Mouse (Mus musculus) fat pad, adult 2 months (tissue): Measurements from ENCODE around the gene Pgbd5.
A peak's percentile ranks its signal among the peaks of the same experiment; 100 is the strongest.

Experiments
- DNase-seq: peaks from one replicate; pipeline ENCODE4 v3.0.0-alpha.2; 2011; ENCODE audit warnings: low read depth, low spot score; ENCODE audit errors: extremely low read depth

Gene Pgbd5

DNA sequence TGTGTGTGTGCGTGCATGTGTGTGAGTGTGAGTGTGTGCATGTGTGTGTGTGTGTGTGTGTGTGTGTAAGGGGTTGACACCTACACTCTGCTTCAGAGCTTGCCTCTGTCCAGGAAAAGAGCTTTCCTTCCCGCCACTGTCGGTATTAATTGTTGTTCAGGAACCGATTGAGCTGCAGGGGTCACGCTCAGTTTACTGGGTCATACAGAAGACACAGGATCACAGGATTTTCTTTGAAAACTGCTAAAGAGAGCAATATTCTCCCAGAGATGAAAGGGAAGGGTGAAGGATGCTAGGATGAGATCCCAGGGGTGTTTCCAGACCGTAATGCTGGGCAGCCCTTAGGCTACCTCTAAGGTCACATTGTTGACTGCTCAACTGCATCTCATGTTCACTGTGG is at the start of gene Pgbd5:
Gene Pgbd5 (minus strand): TSS at position 101 of the 400 bp plus-strand sequence.
- no peak for DNase-seq

DNA sequence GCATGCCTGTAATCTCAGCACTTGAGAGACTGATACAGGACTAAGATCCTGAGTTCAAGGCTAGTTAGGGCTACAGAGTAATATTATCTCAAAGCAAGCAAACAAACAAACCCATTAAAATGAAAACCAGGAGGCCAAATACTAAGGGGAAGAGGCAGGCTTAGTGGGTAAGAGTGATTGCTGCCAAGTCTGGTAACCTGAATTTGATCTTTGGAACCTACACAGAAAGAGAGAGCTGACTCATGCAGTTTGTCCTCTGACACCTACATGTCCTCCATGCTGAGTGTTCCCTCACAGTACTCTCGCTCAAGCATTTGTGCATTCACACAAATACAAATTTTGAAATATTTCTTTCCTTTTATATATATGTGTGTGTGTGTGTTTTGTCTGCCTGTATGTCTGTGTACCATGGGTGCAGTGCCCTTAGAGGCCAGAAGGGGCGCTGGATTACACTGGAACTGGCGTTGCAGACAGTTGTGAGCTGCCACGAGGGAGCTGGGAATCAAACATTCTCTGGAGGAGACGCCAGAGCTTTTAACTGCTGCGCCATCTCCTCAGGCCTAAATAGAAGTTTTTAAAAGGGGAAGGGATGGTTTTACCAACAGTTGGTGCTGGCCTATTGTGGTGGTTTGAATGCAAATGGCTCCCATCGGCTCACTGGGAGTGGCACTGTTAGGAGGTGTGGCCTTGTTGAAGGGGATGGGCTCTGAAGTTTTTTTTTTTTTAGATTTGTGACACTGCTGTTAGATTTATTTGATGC is 44.1 kb upstream of the Pgbd5 start:
- DNase-seq = no peak

- DNase-seq = no peak
Measured at GRCm38 (mm10) chr8:124482790-124483189, 43.3 kb upstream of the Pgbd5 start.

DNA sequence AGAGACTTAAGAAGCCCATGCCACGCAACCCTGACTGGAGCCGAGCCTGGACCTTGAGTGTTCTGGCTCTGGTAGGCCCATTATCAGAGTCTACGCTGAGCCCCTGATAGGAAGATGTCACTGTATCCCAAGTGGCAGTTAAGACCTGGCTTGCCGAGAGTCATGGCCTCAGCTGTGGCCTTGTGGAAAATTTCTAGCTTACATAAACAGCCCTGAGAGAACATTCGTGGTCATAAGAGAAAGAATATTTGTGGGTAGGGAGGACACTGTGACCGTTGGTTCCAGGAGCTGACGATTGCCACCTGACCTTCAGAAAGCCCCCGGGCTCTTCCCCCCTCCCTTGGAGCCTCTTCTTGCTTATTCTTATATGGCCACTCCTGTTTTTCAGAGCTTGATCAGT is 40.9 kb upstream of the Pgbd5 start:
- DNase-seq = no peak

- no peak for DNase-seq
Measured at GRCm38 (mm10) chr8:124479251-124479650, 39.8 kb upstream of the Pgbd5 start.

DNA sequence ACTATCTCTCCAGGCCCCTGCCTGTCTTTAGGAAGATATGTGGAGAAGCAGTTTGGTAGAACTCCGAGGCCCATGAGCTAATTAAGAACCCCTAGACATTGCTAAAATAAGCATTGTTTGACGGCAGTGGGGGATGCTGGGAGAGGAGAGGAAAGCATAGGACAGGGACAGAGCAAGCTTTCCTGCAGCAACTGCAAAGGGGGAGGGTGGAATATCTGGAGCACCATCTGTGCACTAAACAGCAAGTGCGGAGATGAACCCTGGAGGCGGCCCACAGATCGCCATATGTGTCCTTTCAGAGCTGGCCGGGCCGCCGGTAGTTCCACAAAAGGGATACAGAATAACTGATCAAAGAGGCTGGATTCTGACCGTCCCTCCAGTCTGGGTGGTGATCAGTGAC is 37.2 kb upstream of the Pgbd5 start:
- DNase-seq = no peak

DNA sequence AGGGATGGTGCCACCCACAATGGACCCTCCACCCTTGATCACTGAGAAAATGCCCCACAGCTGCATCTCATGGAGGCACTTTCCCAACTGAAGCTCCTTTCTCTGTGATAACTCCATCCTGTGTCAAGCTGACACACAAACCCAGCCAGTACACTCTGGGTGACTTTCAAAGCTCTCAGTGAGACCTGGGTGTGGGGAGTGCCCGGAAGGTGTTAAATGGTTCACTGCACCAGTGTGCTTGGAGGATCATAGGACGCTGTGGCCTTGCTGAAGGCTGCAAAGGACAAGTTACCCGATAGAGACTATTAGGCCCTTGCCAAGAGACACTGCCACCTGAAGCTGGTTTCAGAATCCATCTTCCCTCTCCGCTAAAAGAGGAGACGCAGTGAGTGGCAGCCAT is 36.2 kb upstream of the Pgbd5 start:
- DNase-seq = no peak

GRCm38 (mm10) chr8:124464641-124465040 is 25.2 kb upstream of the Pgbd5 start:
- no peak for DNase-seq

DNA sequence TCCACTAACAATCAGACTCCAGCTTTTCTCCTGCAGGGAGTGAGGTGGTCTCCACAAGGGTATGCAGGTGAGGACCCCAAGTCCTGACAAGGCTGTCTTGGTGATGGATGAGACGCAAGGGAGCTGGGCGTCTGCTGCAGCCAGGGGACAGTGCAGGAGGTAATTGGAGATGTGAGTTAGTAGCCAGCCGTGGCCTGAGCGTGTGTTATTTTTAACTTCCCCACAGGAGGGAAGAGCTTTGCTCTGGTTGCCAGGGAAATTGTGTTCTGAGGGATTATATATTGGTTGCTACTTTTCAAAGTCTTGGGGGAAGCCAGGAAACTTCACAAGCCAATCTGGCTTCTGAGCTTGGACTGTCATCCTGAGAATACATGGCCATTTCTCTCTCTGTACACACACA is 23.7 kb upstream of the Pgbd5 start:
- DNase-seq = no peak

DNA sequence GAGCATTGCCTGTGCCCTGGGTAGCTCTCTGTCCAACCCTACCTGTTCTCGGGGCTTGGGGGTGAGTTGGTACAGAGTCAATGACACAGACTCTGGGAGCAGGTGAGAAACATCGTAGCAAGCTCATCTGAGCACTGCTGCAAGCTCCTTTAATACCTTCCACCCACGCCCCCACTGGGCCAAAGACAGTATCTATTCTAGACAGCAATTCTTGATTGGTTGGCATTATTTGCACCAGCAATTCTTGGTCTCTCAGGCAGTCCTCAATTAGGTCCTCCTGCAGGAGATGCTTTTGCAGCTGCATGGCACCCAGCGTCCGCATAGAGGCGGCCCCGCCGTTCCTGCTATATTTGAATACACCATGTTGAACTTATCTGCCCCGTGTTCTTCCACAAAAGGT is 22.7 kb upstream of the Pgbd5 start:
- DNase-seq = no peak

DNA sequence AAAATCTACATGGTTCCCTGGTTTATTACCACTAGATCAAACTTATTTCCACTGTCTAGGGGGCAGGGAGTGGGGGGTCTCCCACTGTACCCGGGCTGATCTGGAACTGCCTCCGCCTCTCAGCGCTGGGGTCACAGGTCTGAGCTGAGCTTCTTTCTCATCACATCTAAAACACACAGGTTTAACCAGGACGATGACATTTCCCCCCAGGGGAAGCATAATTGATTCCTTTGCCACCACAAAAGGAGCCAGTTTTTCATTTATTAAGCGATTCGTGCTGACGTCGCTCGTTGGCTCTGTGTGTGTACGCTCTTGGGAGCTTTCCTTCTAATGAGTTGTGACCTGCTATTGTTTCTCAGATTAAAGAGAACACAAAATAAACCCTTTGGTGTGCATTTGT is 21.6 kb upstream of the Pgbd5 start:
- no peak for DNase-seq

- no peak for DNase-seq
Measured at GRCm38 (mm10) chr8:124460660-124461059, 21.2 kb upstream of the Pgbd5 start.

- DNase-seq = no peak
Measured at GRCm38 (mm10) chr8:124459627-124460026, 20.2 kb upstream of the Pgbd5 start.

- DNase-seq = no peak
Measured at GRCm38 (mm10) chr8:124455359-124455758, 15.9 kb upstream of the Pgbd5 start.

DNA sequence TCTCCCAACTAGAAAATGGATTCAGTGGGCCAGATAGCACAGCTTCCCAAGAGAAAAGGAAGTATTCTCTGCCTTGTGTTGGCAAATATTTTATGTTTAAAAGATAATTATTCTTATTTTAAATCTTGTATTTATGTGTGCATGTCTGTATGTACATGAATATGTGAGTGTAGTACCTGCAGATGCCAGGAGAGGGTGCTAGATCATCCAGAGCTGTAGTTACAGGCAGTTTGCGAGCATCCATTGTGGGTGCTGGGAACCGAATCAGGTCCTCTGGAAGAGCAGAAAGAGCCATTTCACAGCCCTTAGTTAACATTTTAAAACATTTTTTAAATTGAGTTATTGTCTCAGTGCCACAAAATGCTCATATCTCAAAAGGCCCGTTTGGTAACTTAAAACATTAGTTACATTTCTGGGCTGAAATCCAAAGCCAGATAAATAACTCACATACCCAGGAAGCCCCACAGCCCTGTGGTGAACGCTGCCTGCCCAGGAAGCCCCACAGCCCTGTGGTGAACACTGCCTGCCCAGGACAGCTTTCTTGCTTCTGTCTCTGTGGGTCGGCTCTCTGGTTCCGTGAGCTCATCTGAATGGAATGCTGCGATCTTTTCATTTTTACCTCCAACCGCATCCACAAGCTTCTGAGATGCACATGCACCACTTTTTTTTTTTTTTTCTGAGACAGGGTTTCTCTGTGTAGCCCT is 10.9 kb upstream of the Pgbd5 start:
- DNase-seq = no peak

DNA sequence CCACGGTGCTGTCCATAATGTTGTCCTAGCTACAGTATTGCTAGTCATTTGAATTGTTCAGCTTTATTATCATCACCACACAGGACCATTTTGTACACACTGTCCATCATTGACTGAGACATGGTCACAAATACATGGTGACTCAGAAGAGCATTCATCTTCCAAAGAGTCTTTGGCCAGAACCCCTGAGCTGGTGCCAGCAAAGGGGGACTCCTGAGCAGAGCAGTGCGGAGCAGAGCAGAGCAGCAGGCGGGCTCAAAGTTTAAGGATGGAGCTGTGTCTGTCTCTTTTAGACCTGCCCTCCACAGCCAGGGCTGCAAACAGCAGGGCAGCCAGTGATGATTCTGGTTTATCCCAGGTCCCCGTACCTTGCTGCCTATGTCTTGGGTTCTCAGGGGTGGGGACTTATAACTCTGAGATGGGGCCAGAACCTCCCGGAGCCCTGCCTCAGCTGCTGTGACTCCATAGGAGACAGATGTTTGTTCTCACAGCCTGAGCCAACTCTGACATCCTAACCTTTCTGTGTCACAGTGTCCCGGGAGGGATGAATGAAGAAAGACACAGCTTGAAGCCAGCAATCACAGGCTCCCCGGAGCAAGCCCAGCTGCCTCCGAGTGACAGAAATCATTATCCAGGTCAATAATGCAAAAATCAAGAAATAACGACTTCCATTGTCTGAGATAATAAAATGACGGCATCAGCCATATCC is 9.7 kb upstream of the Pgbd5 start:
- DNase-seq = no peak

- DNase-seq = no peak
Measured at GRCm38 (mm10) chr8:124436741-124437140, 2.7 kb downstream of the Pgbd5 start.

DNA sequence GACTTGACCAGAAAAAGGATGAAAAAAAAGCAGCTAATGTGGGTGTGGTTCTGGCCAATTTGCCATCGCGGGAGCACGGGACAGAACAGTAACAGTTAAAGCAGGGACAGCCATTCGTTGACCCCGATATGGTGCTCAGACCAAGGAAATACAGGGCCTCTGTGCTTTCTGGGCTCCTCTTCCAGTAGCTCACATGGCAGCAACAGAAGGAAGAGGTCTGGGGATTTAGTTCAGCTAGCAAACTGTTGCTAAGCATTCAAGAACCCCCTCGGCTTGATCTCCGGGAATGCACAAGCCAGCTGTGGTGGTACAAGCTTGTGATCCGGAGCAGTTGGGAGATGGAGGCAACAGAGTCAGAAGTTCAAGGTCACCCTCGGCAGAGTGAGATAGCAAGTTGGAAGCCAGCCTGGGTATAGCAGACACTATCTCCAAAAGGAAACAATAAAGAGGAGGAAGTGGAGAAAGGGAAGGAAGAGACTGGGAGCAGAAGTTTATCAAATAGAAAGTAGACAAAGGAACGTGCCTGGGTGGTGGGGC is 3.7 kb downstream of the Pgbd5 start:
- no peak for DNase-seq

- DNase-seq = no peak
Measured at GRCm38 (mm10) chr8:124435170-124435569, 4.3 kb downstream of the Pgbd5 start.

DNA sequence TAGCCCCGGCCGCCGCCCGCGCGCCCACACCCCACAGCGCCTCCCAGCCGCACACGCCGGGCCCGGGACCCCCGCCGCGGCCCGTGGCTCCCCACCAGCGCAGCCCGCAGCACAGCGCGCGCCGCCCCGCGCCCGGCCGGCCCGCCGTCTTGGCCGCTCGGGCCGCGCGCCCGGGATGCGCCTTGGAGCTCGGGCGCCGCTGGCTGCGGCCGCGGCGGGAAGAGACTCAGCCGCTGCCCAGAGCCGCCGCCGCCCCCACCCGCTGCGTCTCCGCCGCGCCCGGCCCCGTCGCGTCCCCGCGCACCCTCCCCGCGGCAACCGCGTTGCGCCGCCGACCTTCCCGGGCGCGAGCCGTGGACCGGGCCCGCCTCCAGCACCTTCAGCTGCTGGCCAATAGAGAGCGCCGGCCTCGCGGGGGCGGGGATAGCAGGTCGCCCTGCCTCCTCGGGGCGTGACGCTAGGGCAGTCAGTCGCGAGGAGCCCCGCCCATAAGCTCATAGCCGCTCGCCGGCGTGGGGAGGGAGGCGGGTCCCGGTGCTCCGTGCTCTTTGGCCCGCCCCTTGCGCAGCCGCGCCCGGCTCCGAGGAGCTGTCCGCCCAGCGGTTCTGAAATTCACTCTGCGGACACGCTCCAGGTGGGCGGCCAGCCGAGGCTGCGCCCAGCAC is 5.2 kb downstream of the Pgbd5 start:
- DNase-seq = peak; percentile 37

DNA sequence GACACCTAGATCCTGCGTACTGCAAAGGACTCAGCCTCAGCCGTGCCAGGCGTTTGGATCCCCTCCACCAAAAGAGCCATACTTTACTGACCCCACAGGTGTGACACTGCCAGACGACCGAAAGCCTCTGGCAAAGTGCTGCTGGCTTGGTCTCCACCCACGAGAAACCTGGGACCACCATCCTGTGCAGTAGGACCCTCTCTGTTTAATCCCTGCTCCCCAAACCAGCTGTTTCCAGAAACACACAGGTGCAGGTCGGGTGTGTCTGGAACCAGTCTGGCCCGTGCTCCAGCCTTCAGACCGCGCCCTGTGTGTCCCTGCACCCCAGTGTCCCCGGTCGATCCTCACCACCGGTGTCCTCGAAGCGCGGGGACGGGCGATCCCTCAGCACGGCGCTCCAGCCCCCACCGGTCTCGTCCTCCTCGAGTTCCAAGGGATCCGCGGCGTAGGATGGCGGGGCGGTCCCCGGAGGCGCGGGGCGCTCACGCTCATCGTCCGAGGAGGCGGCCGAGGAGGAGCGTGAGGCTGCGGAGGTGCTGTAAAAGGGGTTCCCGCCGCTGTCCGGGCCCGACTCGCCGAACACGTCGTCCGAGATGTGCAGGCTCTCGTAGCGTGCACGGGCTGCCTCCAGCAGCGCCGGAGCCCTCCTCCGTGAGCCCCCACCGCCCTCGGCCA is 5.9 kb downstream of the Pgbd5 start:
- DNase-seq = no peak
